Mouse (Mus musculus): ENCODE results near the gene Il22ra2.
A peak's percentile ranks its signal among the peaks of the same experiment; 100 is the strongest.

- TF ChIP-seq NRF1 (IDR thresholded peaks at IDR 0.05; ENCODE audit: insufficient read depth, low read depth, low read length, poor library complexity, severe bottlenecking) (no peak), POLR2A (IDR thresholded peaks at IDR 0.05; ENCODE audit: control insufficient read depth in 1 of 2, insufficient read depth in 1 of 2, low read depth in 1 of 2, low read length in 2 of 2, poor library complexity in 1 of 2) (no peak), GABPA (IDR thresholded peaks at IDR 0.05; ENCODE audit: low read depth, low read length) (no peak), TCF12 (IDR thresholded peaks at IDR 0.05; ENCODE audit: low read depth, low read length) (peak; percentile 80), CTCF (IDR thresholded peaks at IDR 0.05 in 2 of 3, conservative IDR thresholded peaks at IDR 0.05 in 1 of 3; ENCODE audit: control insufficient read depth in 1 of 3, insufficient read depth in 1 of 3, low read depth in 2 of 3, low read length in 3 of 3, poor library complexity in 1 of 3, severe bottlenecking in 1 of 3) (no peak), UBTF (IDR thresholded peaks at IDR 0.05; ENCODE audit: borderline replicate concordance, insufficient read depth, low read depth, low read length) (no peak)
Measured at GRCm38 (mm10) chr10:19585860-19586259, 35.9 kb upstream of the Il22ra2 start.

Data from MEL (cell line).